Mouse (Mus musculus) C2C12 (cell line): Measurements from ENCODE around the gene Klk1b5.

ENCODE experiments used
- CTCF ChIP-seq: IDR thresholded peaks from one replicate; pipeline ENCODE4 v1.5.1; 2011; ENCODE audit not compliant: control insufficient read depth, insufficient read depth, insufficient read length
- FOSL1 ChIP-seq: IDR thresholded peaks from one replicate; pipeline ENCODE4 v1.8.0; 2011; ENCODE audit warnings: mild to moderate bottlenecking, low read length; ENCODE audit not compliant: poor library complexity, insufficient read depth, severe bottlenecking
- MAX ChIP-seq: IDR thresholded peaks from one replicate; pipeline ENCODE4 v1.6.1; 2011; ENCODE audit warnings: mild to moderate bottlenecking, control low read depth
- MYOD1 ChIP-seq: IDR thresholded peaks from one replicate; pipeline ENCODE4 v1.6.1; 2011; ENCODE audit warnings: low read depth; ENCODE audit not compliant: control insufficient read depth, insufficient read length
- MYOG ChIP-seq: IDR thresholded peaks from one replicate; pipeline ENCODE4 v1.6.1; 2011; ENCODE audit not compliant: control insufficient read depth, insufficient read length; ENCODE audit errors: extremely low read depth
- USF1 ChIP-seq: IDR thresholded peaks from one replicate; pipeline ENCODE4 v1.6.1; 2011; ENCODE audit warnings: low read depth, mild to moderate bottlenecking, control low read depth, moderate library complexity

- TF ChIP-seq CTCF (no peak), USF1 (no peak), FOSL1 (no peak), MAX (no peak), MYOG (no peak), MYOD1 (no peak)
These were observed 17.9 kb upstream of the Klk1b5 start, which contains the start of gene Klk1b3 for GRCm38 (mm10) chr7:44197891-44198290.
